Mouse (Mus musculus) kidney, adult 2 months (tissue): ENCODE results near the gene Pcsk1n. TPM values are rescaled to one million over a fixed set of nuclear protein-coding genes. Genes with fewer than 3 reads are reported as not detected.

Experiments
- DNase-seq: peaks from one replicate; pipeline ENCODE4 v3.0.0; 2021
- H3K27ac ChIP-seq: fragments of 200-500 bp; 2 replicates; pipeline ENCODE4 v1.5.1; 2012; ENCODE audit warnings: low read depth, low read length, control low read depth, inconsistent platforms; ENCODE audit not compliant: insufficient read depth
- H3K27me3 ChIP-seq: fragments of 200-500 bp; replicated peaks from 2 replicates; pipeline ENCODE4 v1.6.1; 2012; ENCODE audit warnings: mild to moderate bottlenecking, moderate library complexity, low read length, inconsistent platforms; ENCODE audit not compliant: control insufficient read depth, insufficient read depth
- H3K36me3 ChIP-seq: fragments of 200-500 bp; 2 replicates; pipeline ENCODE4 v1.6.1; 2012; ENCODE audit warnings: mild to moderate bottlenecking, moderate library complexity, low read length, inconsistent platforms; ENCODE audit not compliant: control insufficient read depth, insufficient read depth
- H3K4me1 ChIP-seq: fragments of 200-500 bp; 2 replicates; pipeline ENCODE4 v1.6.1; 2011; ENCODE audit warnings: low read length; ENCODE audit not compliant: control insufficient read depth, insufficient read depth
- H3K4me3 ChIP-seq: fragments of 200-500 bp; 2 replicates; pipeline ENCODE4 v1.5.1; 2011; ENCODE audit warnings: mild to moderate bottlenecking, low read depth, low read length, control low read depth; ENCODE audit not compliant: insufficient read depth
- CTCF ChIP-seq: fragments of 200-500 bp; conservative IDR thresholded peaks from 2 replicates; pipeline ENCODE4 v1.5.1; 2011; ENCODE audit warnings: low read depth, mild to moderate bottlenecking, control low read depth, low read length, moderate library complexity, mixed read lengths; ENCODE audit not compliant: insufficient read depth, insufficient read length
- POLR2A ChIP-seq: fragments of 200-500 bp; IDR thresholded peaks from one replicate; pipeline ENCODE4 v1.6.1; 2011; ENCODE audit warnings: low read depth, low read length, control low read depth
- WGBS: fragments of 180-500 bp; shearing (Covaris S2); methylation state at CpG from one replicate; pipeline ENCODE4 v1.1.7; 2018; 5-methylcytosine and 5-hydroxymethylcytosine counted together
- polyA plus RNA-seq: library from polyadenylated mRNA; depleted of rRNA; stranded (reverse); fragments of >200 nt; gene quantifications from 2 replicates; pipeline ENCODE4 v1.2.3, GENCODE M21; 2012

The Pcsk1n gene
- polyA plus RNA-seq, 1 experiment: 0.91 TPM

DNA sequence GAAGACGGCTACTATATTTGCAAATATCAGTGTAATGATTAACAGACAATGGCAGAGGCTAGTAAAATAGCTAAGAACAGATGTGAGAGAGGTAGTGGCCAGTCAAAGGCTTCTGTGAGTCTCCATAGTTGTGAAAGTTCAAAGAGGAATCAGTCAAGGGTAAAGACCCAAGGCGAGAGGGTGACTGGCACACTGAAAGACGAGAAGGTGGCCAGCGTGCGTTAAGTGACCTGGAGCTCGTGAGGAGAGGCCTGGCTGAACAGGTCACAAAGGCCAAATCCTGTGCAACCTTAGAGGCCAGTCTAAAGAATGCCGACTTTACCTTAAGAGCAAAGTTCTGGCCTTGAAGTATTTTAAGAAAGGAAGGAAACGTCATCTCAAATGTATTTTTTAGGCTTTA is 26.0 kb downstream of the Pcsk1n start:
- Histone ChIP-seq H3K36me3 (no peaks in the 10 kb centered on the region), H3K27me3 (no peaks in the 10 kb centered on the region), H3K27ac (no peak overlapping the region), H3K4me3 (no peak overlapping the region), H3K4me1 (peaks cover 12% of the 10 kb centered on the region; the same call in 1 of the 2 replicates)
- WGBS: 39% methylated on average over 8 of the region's 8 CpGs
- TF ChIP-seq CTCF: no peak
- no peak for TF ChIP-seq POLR2A
- DNase-seq: peak; percentile 60

- under 1% methylated on average over 33 of the region's 37 CpGs for WGBS
- DNase-seq: peak; percentile 26
- no peaks in the 10 kb centered on the region for H3K36me3 ChIP-seq
- H3K4me3 ChIP-seq: peak within 1 kb of the TSS; percentile 78
- peak within 1 kb of the TSS; percentile 62; the same call in 1 of the 2 replicates for H3K27ac ChIP-seq
- no peaks in the 10 kb centered on the region for H3K27me3 ChIP-seq
- peak; percentile 37 for TF ChIP-seq POLR2A
- TF ChIP-seq CTCF: no peak
- peaks cover 12% of the 10 kb centered on the region; the same call in 1 of the 2 replicates for H3K4me1 ChIP-seq
Observed at GRCm38 (mm10) chrX:7947108-7947899, 27.7 kb downstream of the Pcsk1n start, which contains the start of gene Hdac6. Gene Hdac6 (minus strand): TSS chrX:7947889.

DNA sequence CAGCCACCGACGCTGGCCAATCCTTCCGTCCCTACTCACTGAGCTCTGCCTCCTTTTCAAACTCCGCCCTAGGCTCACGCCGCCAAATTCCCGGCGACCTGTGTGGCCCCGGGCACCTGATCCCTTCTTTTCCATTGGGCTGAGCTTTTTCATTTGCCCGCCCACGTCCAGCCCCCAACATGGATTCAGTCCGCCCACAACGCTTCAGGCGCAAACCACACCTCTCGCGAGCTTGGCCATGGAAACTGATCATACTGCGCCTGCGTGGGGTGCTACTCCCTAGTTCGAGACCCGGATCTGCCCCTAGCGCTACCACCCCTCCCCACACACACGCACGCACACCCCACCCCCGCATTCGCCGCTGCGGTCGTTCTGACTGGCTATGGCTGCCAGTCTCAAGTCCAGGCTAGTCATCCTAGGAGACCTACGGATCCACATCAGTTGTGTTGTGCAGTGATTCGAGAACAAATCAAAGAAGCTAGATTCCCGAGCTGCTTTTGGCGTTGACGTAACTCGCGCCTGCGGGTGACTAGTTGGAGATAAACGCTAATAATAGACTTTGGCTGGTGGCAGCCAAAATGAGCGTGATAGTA is 28.4 kb downstream of the Pcsk1n start:
- 1% methylated on average over 38 of the region's 38 CpGs for WGBS
- TF ChIP-seq POLR2A: no peak
- no peak for TF ChIP-seq CTCF
- H3K4me3 ChIP-seq: peak overlapping the region; percentile 76
- H3K27me3 ChIP-seq: no peaks in the 10 kb centered on the region
- DNase-seq: peak; percentile 97
- H3K4me1 ChIP-seq: peaks cover 12% of the 10 kb centered on the region; the same call in 1 of the 2 replicates
- H3K27ac ChIP-seq: no peak overlapping the region
- H3K36me3 ChIP-seq: no peaks in the 10 kb centered on the region

GRCm38 (mm10) chrX:7950091-7950490 is 30.5 kb downstream of the Pcsk1n start:
- 88% methylated on average over 7 of the region's 7 CpGs for WGBS
- no peaks in the 10 kb centered on the region for H3K36me3 ChIP-seq
- H3K4me1 ChIP-seq: peaks cover 12% of the 10 kb centered on the region; the same call in 1 of the 2 replicates
- no peak for DNase-seq
- H3K4me3 ChIP-seq: no peak overlapping the region
- no peaks in the 10 kb centered on the region for H3K27me3 ChIP-seq
- TF ChIP-seq CTCF (no peak), POLR2A (no peak)
- no peak overlapping the region for H3K27ac ChIP-seq

- H3K4me3 ChIP-seq: no peak overlapping the region
- H3K27ac ChIP-seq: no peak overlapping the region
- no peaks in the 10 kb centered on the region for H3K36me3 ChIP-seq
- TF ChIP-seq POLR2A: no peak
- TF ChIP-seq CTCF: no peak
- 90% methylated on average over 9 of the region's 9 CpGs for WGBS
- no peak for DNase-seq
- no peaks in the 10 kb centered on the region for H3K4me1 ChIP-seq
- H3K27me3 ChIP-seq: no peaks in the 10 kb centered on the region
Observed at GRCm38 (mm10) chrX:7958868-7959267, 39.2 kb downstream of the Pcsk1n start.

DNA sequence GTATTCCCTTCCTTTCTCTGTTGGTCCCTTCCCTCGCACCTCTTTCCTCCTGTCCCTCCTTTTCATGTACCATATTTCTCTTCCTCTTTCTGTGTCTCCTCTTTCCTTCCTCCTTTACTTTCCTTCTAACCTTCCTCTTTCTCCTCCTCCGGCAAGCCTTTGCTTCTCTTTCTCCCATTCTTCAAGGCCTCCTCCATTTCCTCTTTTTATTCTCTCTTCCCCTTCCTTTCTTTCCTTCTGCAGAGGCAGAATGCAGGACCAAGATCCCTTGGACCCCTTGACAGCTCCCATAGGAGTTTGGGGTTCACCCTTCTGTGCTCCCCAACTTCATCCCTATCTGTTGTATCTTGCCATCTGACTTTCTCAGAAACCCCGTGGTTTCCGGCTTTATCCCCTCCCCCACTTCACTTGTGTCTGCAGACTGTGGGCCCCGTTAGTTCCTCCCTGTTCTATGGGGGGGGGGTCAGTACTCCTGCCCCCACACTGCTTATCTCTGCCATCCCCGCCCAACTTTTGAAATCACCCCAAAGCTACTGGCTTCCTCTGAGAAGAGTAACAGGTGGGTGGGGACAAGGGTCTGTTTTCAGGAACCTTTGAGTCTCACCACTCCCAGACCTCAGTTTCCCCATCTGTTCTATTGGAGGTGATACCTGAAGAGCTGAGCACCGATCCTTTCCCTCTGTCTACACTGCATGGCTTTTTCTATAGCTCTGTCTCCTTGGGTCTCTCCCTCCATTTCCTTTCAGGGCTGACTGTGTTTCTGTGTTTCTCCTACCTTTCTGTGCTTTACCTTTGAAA is 44.4 kb downstream of the Pcsk1n start:
- 68% methylated on average over 7 of the region's 7 CpGs for WGBS
- Histone ChIP-seq H3K4me1 (no peaks in the 10 kb centered on the region), H3K27me3 (no peaks in the 10 kb centered on the region), H3K36me3 (no peaks in the 10 kb centered on the region), H3K4me3 (no peak overlapping the region), H3K27ac (no peak overlapping the region)
- no peak for DNase-seq
- TF ChIP-seq CTCF (no peak), POLR2A (no peak)
